Mouse (Mus musculus) gastrocnemius, postnatal 25 days (tissue): Measurements from ENCODE around the gene Gm21921. TPM values are rescaled to one million over a fixed set of nuclear protein-coding genes. Genes with fewer than 3 reads are reported as not detected.
"Not testable (repeated sequence)": the region's sequence is repeated elsewhere in the genome, so short reads cannot be mapped to it uniquely, and the experiment has no call there.

Experiments used
- DNase-seq: peaks from one replicate; pipeline ENCODE4 v3.0.0; 2022
- long read RNA-seq, 2 experiments: library from polyadenylated mRNA; stranded (forward); transcript quantifications; one replicate each; pipeline ENCODE4 v2.0.0; 2021
- total RNA-seq, 2 experiments: library from RNA; stranded (reverse); gene quantifications; 1 replicate in 1 of 2; 2 replicates in 1 of 2; pipeline ENCODE4 v1.2.3; 2021

Gene Gm21921
- total RNA-seq = not detected
- long read RNA-seq, experiment 1 = 0 reads
- long read RNA-seq, experiment 2 = 0 reads

- DNase-seq = not testable (repeated sequence)
These were observed at the start of gene Gm21921 for GRCm38 (mm10) chrY:24796143-24796542. Gene Gm21921, minus strand, starts transcription at chrY:24796243.
